Mouse (Mus musculus): ENCODE measurements around the gene Pkdrej. TPM values are rescaled to one million over a fixed set of nuclear protein-coding genes. Genes with fewer than 3 reads are reported as not detected.

The Pkdrej gene
- total RNA-seq, 2 experiments from 2014 or later = 0.74 to 0.81 TPM

DNA sequence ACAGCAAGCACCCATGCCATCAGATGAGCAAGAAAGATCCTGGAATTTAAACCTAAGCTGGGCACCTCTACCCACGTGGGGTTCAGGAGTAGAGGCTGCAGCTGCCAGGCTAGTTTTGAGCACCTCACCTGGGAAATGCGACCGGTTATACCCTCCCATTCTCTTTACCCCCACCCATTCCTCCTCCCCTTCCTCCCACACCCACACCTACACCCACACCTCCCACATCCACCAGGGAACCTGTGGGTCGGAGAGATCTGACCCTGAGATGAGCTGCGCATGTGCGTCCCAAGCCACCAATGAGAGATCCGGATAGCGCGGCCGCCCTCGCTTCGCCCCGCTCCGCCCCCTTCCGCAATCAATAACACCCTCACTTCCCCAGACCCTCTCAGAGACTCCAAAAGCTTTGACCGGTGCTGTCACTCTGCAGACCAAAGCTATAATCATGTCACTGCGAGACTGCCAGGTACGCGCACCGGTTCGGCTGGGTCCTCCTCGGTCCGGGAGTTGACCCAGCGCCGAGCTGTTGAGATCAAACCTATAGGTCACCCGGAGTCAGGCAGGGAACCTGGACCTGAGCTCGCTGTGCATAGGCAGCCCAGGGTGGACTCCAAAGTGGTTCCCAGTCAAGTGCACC lies 10.5 kb upstream of the Pkdrej start, which contains the start of gene Ttc38:
Ttc38 (plus strand) TSS at position 353 of the 637 bp plus-strand sequence.
- H3K4me3 ChIP-seq = peak within 1 kb of the TSS; percentile 70
- 0 out of 2 replicates have a peak, but pooled peaks have one; percentile 15 for TF ChIP-seq CTCF (conservative IDR thresholded peaks at IDR 0.05)
- peak within 1 kb of the TSS; percentile 93 for H3K27ac ChIP-seq
- peak; percentile 80 to 83 for DNase-seq (ENCODE audit: low spot score in 2 of 2)

DNA sequence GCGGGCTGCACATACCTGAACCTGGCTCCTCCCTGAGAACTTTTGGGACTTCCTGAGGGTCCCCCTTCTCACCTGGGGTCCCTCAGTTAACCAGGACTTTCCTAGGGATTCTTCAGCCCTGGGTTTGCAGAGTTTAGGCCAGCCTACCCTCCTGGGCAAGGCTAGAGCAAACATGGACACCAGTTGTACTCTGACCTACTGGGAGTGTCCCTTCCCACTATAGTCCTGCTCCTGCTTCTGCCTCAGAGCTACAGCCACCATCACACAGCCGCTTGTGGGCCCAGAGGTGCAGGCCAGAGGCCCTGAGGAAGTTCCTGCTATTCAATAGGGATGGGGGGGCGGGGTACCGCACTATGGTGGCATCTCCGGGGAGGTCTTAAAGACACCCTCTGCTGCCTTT lies 7.9 kb upstream of the Pkdrej start:
- H3K27ac ChIP-seq = no peak overlapping the region
- no peak for DNase-seq (ENCODE audit: low spot score in 2 of 2)
- TF ChIP-seq CTCF (conservative IDR thresholded peaks at IDR 0.05) = no peak
- no peak overlapping the region for H3K4me3 ChIP-seq

DNA sequence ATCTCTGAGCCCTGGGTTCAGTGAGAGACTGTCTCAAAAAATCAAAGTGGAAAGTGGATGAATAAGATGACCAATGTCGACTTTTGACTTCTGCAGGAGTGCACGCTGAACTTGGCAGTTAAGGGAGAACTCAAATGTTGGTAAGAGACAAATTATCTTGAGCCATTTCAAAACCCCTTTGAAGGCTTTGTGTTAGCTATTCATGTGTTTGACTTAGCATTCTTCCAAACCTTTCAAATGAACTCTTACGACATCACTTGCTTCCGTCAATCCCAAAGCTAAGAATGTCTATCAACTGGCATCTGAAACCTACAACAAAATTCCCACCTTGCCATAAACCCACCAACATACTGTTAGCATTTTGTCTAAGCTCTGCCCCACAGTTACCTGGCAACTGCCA lies 6.5 kb upstream of the Pkdrej start:
- H3K27ac ChIP-seq = no peak overlapping the region
- TF ChIP-seq CTCF (conservative IDR thresholded peaks at IDR 0.05) = no peak

DNA sequence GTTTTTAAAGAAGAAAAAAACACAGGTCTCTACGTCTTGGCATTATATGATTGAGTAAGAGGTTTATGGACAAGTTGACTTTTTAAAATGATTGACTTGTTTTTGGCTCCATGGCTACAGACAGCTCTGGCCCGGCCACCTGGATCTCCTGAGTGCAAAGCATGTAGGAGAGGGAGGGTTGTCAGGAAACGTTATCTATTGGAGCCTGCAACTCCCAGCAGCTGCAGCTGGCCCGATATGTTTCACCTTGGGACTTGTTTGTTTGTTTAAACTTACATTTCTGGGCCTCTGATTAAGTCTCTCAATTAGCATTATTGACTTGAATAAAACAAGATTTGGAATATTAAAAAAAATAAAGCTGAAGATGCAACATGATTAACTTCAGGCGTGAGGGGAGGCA lies 5.1 kb upstream of the Pkdrej start:
- H3K27ac ChIP-seq = no peak overlapping the region
- no peak for TF ChIP-seq CTCF (conservative IDR thresholded peaks at IDR 0.05)
- H3K4me3 ChIP-seq = no peak overlapping the region
- DNase-seq (ENCODE audit: low spot score in 2 of 2) = no peak

More for the DNA sequence above, 6.5 kb upstream of the Pkdrej start:
- no peak overlapping the region for H3K4me3 ChIP-seq
- no peak for DNase-seq (ENCODE audit: low spot score in 2 of 2)

DNA sequence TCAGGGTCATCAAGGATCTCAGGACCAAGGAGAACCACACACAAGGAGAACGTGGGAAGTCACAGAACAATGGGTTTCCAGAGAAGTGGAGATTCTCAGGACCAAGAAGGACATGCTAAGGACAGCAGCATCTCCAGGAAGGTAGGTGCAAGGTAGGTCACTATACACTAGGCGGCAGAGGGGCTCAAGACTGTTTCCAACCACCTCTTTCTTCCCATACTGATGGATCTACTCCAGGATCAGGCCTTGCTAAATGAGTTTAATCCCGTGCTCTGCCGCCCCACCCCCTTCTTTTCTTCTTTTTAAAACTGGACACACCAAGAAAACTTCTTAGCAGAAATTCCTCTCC lies 451 bp upstream of the Pkdrej start:
- TF ChIP-seq CTCF (conservative IDR thresholded peaks at IDR 0.05) = peak; percentile 38
- H3K27ac ChIP-seq = peak overlapping the region; percentile 74
- H3K4me3 ChIP-seq = peak overlapping the region; percentile 52

DNA sequence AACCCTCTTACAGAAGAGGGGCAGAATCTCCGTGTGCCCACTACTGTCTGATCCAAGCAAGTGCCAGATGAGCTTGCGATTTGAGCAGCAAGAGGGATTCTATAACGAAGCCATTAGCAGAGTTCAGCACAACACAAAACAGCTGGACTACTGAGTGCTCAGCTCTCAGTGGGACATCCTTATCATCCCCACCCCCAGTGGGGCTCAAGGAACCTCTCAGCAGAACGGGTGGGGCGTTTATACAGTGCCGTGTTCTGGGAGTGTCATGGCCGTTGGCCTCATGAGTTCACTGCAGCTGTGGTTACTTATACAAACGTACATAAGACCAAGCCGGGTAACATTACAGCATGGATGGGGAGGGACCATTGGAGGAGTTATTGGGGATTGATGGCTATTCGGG lies 8.1 kb downstream of the Pkdrej start:
- no peak for DNase-seq (ENCODE audit: low spot score in 2 of 2)
- Histone ChIP-seq H3K27ac (no peak overlapping the region), H3K4me3 (no peak overlapping the region)
- no peak for TF ChIP-seq CTCF (conservative IDR thresholded peaks at IDR 0.05)

More for the DNA sequence above, 451 bp upstream of the Pkdrej start:
- DNase-seq (ENCODE audit: low spot score in 2 of 2) = no peak

DNA sequence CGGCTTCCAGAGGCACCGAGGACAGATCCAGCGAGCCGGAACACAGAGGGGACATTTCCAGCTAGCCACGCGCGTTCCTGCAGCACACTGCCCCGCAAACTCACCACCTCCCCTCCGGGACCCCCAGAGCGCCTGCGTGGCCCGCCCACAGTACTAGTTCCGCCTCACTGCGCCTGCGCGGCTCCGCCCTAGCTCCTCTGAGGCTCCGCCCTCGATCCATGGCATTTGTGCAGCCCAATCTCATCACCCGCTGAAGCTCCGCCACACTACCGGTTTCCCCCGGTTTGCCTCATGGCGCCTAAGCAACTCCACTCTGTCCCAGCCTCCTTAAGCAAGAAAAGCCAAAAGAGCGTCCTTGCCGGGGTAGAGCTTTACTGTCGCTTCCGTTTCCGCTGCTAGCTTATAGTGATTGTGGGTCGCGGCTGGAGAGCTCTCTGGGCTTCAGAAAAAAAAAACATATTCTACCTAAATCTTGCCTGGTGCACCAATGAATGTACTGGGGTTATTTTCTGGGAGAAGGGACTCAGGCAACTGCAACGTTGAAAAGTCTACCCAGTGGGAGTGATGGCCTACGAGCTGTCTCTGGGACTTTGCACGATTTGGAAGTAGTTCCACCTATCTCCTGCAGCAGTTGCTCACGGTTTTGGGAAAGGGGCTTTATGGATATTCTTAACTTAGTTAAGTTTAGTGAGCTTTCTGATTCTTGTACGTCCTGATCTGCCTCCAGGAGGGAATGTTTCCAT lies 9.8 kb downstream of the Pkdrej start, which contains the start of gene Cdpf1:
Cdpf1 (minus strand) TSS at position 163 of the 743 bp plus-strand sequence.
- H3K4me3 ChIP-seq = peak within 1 kb of the TSS; percentile 74
- peak within 1 kb of the TSS; percentile 100 for H3K27ac ChIP-seq
- TF ChIP-seq CTCF (conservative IDR thresholded peaks at IDR 0.05) = peak; percentile 49
- peak; percentile 98 to 99 for DNase-seq (ENCODE audit: low spot score in 2 of 2)

DNA sequence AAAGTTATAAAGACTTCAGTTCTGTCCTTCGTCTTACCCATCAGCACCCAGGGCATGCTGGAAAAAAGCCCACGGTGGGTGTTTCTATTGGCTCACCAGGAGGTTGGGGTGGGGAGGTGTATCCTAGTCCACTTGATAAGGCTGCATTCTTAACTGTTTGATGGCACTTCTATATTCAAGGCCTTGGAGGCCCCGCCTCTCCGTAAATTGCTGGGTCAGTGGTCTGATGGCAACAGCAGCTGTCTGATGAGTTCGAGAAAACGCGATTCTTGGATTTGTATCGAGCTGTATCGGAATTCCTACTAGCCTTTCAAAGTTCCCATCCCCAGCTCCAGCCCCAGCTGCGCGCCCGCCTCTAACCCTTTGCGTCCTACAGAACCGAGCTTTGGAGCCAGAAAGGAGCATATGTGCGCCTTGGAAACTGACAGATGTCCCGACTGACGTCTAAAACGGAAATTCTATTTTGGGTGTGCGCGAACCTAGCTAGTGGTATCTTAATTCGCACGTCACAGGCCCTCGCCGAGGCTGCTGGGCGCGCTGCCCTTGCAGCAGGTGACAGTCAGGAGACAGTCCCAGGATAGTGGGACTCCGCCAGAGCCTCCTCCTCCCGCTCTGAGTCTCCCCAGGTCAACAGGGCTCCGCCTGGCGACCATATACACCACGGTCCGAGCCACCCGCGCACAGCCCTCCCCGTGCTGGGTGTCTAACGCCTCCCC lies 10.6 kb downstream of the Pkdrej start:
- TF ChIP-seq CTCF (conservative IDR thresholded peaks at IDR 0.05) = no peak
- H3K27ac ChIP-seq = peak overlapping the region; percentile 100
- peak; percentile 82 to 90 for DNase-seq (ENCODE audit: low spot score in 2 of 2)

DNA sequence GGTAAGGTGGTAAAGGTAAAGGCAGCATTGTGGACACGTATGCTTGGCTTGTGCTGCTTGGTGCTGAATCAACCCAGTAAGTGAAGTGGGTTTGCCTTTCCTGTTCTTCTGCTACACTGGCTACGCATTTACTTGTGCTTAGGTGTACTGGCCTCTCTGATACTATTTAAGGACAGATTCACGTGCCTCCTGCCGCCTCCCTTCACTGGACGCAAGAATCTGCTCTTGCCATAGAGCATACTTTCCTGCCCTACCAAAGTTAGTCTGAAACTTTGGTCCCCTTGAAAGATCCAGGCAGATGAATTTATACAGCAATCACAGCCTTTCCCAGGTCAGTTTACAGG lies 11.1 kb downstream of the Pkdrej start:
- TF ChIP-seq CTCF (conservative IDR thresholded peaks at IDR 0.05) = no peak
- H3K4me3 ChIP-seq = peak overlapping the region; percentile 74
- no peak for DNase-seq (ENCODE audit: low spot score in 2 of 2)
- H3K27ac ChIP-seq = peak overlapping the region; percentile 100

More for the DNA sequence above, 10.6 kb downstream of the Pkdrej start:
- H3K4me3 ChIP-seq = peak overlapping the region; percentile 74

DNA sequence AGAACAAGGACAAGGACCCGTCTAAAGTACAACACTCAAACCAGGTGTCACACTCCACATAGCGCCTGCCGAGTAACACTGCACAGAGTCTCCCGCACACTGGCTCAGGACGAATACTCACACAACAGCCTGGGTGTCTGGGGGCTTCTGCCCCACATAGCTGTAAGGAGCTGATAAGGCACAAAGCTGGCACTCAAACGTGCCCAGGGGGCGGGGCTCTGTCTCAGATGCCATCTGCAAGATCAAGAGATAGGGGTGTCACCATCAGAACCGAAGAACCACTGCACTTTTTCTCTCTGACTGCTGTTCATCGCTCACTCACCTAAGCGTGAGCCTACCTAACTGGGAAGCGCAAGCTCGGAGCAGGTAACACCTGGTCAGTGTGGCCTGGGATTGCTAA lies 12.4 kb downstream of the Pkdrej start:
- H3K4me3 ChIP-seq = no peak overlapping the region
- H3K27ac ChIP-seq = no peak overlapping the region
- no peak for DNase-seq (ENCODE audit: low spot score in 2 of 2)
- no peak for TF ChIP-seq CTCF (conservative IDR thresholded peaks at IDR 0.05)

DNA sequence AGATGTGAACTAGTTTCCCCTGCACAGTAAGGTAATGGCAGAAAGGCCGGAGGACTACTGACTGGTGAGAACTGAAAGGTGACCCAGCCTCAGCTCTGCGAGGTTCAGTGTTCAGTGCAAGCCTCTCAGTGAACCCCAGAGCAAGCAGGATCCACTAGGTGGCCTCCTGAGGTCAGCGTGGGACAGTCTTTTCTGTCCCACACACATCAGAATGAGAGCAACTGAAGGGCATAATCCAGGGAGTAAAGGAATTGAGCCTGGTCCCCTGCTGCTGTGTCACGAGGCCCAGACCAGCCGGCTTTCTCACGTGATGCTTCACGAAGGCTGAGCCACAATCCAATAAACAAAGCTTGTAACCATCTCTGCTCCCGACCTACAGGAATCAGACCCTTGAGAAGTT lies 13.1 kb downstream of the Pkdrej start:
- no peak overlapping the region for H3K4me3 ChIP-seq
- peak; percentile 42 for TF ChIP-seq CTCF (conservative IDR thresholded peaks at IDR 0.05)
- no peak for DNase-seq (ENCODE audit: low spot score in 2 of 2)
- H3K27ac ChIP-seq = no peak overlapping the region

DNA sequence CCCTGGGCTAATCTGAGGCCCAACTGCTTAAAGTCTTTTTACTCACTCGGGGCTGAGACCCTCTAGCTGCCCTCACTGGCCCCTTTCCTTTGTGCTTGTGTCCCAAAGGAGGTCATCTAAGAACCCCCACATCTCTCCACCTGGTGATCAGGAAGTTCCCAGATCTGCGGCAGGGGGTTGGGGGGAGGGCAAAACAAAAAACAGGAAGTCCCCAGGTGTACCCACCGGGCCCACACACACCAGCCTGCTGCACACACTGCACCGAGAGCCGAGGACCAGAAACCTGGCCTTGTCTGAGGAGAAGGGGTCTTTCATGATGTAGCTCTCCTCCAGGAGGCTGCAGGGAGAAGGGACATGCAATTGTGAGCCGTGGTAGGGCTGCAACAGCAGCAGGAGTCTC lies 13.5 kb downstream of the Pkdrej start:
- no peak for DNase-seq (ENCODE audit: low spot score in 2 of 2)
- H3K4me3 ChIP-seq = no peak overlapping the region
- no peak overlapping the region for H3K27ac ChIP-seq
- no peak for TF ChIP-seq CTCF (conservative IDR thresholded peaks at IDR 0.05)

DNA sequence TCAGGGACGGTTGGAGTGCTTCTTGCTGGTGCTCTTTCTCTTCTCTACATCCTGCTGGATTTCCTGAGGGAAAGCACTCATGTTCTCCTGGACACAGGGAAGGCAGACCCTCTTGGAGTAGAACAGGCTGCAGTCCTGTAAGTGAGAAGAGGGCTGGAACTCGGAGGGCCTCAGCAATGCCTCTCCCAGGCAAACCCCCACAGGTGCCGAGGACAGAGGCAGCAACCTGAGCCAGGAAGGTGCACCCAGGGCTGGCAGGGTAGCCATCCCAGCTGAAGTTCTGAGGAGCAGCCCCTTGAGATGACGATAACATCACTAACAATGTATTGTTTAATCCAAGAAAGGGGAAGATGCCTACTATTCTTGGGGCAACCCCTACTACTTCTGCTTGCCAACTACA lies 14.1 kb downstream of the Pkdrej start:
- no peak overlapping the region for H3K4me3 ChIP-seq
- no peak for DNase-seq (ENCODE audit: low spot score in 2 of 2)
- no peak for TF ChIP-seq CTCF (conservative IDR thresholded peaks at IDR 0.05)
- no peak overlapping the region for H3K27ac ChIP-seq
